ENCODE assay signal across 10 mouse cellular contexts in genomic region chr15:89498049-89498960, GRCm38 (mm10). TPM values are rescaled to one million over a fixed set of nuclear protein-coding genes. Genes with fewer than 3 reads are reported as not detected.
DNase-seq lines count a peak whose midpoint lies in the region; ATAC-seq and TF ChIP-seq lines count a peak whose summit lies in the region.
"Had no signal": no experiment of that assay in that cellular context is flagged by ENCODE, and none has a peak within 500 bp of the region (broad histone marks: within the 10 kb centered on the region; RNA-seq: fewer than 3 reads in every experiment).

No protein-coding gene starts in this region.

- no peaks in the 10 kb centered on the region for H3K9me3 ChIP-seq in kidney, embryonic 15.5 days (replicated peaks)
- H3K9me3 ChIP-seq in midbrain, embryonic 15.5 days = no peaks in the 10 kb centered on the region

- 2% methylated on average over 41 of the region's 41 CpGs for WGBS in kidney, embryonic 15.5 days
- 3% methylated on average over 41 of the region's 41 CpGs for WGBS in midbrain, embryonic 15.5 days
- 5% methylated on average over 41 of the region's 41 CpGs for WGBS in thymus, adult 2 months

- peaks cover 31% of the 10 kb centered on the region for H3K4me1 ChIP-seq in kidney, embryonic 15.5 days
- peaks cover 24% of the 10 kb centered on the region for H3K4me1 ChIP-seq in midbrain, embryonic 15.5 days
- peaks cover 12% of the 10 kb centered on the region for H3K4me1 ChIP-seq in thymus, adult 2 months (replicated peaks; ENCODE audit: control insufficient read depth, insufficient read depth, low read length)

- H3K4me2 ChIP-seq in kidney, embryonic 15.5 days = peak overlapping the region; percentile 92
- H3K4me2 ChIP-seq in midbrain, embryonic 15.5 days = peak overlapping the region; percentile 87

- peak; percentile 31 for ATAC-seq in granulocyte monocyte progenitor cell, adult 5-6 weeks (replicated peaks; ENCODE audit: poor library complexity, severe bottlenecking)
- ATAC-seq in kidney, embryonic 15.5 days (replicated peaks; ENCODE audit: low FRiP score) = 0 out of 2 replicates have a peak, but pooled peaks have one; percentile 5
- peak; percentile 32 for ATAC-seq in midbrain, embryonic 15.5 days (replicated peaks)

- peak overlapping the region; percentile 62 for H3K4me3 ChIP-seq in kidney, embryonic 15.5 days (replicated peaks)
- H3K4me3 ChIP-seq in midbrain, embryonic 15.5 days = peak overlapping the region; percentile 82
- H3K4me3 ChIP-seq in thymus, adult 2 months (ENCODE audit: control insufficient read depth, insufficient read depth, low read length) = peak overlapping the region; percentile 37

- H3K27ac ChIP-seq in kidney, embryonic 15.5 days = peak overlapping the region; percentile 64
- peak overlapping the region; percentile 82 for H3K27ac ChIP-seq in midbrain, embryonic 15.5 days
- no peak overlapping the region for H3K27ac ChIP-seq in thymus, adult 2 months (ENCODE audit: control insufficient read depth, insufficient read depth, low read length)
- H3K27ac ChIP-seq: macrophage had no signal

- H3K27me3 ChIP-seq in kidney, embryonic 15.5 days = peaks cover 43% of the 10 kb centered on the region
- H3K27me3 ChIP-seq in midbrain, embryonic 15.5 days (replicated peaks) = peaks cover 10% of the 10 kb centered on the region
- peaks cover 6% of the 10 kb centered on the region for H3K27me3 ChIP-seq in thymus, adult 2 months (ENCODE audit: control insufficient read depth, insufficient read depth, low read length)

- peak overlapping the region; percentile 69 for H3K9ac ChIP-seq in kidney, embryonic 15.5 days
- peak overlapping the region; percentile 75 for H3K9ac ChIP-seq in midbrain, embryonic 15.5 days

- TF ChIP-seq CTCF in thymus, adult 2 months (IDR thresholded peaks at IDR 0.05; ENCODE audit: borderline replicate concordance, control insufficient read depth, extremely low read depth, insufficient read depth, low read length, poor library complexity) = no peak

- no peak for TF ChIP-seq POLR2A in thymus, adult 2 months (IDR thresholded peaks at IDR 0.05; ENCODE audit: control insufficient read depth, extremely low read depth, insufficient read depth, low read length, poor library complexity)

- H3K36me3 ChIP-seq in kidney, embryonic 15.5 days = no peaks in the 10 kb centered on the region
- no peaks in the 10 kb centered on the region for H3K36me3 ChIP-seq in midbrain, embryonic 15.5 days (replicated peaks)
- no peaks in the 10 kb centered on the region for H3K36me3 ChIP-seq in thymus, adult 2 months (ENCODE audit: control insufficient read depth, insufficient read depth, low read length)

- peak; percentile 45 for DNase-seq in embryo, embryonic 10 days (ENCODE audit: low spot score)
- no peak for DNase-seq in embryo, embryonic 9.5 days (ENCODE audit: extremely low spot score)
- DNase-seq in cerebellum, adult 9-11 months = peak; percentile 78
- peak; percentile 26 for DNase-seq in liver
- DNase-seq in thymus, adult 2 months = peak; percentile 67

RNA-seq across cellular contexts. Expression of gene Shank3, which starts 1.1 kb away (rescaled TPM):
- total RNA-seq in granulocyte monocyte progenitor cell, adult 5-6 weeks (2014; fragmentation: Nextera tagmentation) = 0.34 and 0.58 TPM in 2 replicates
- total RNA-seq in granulocyte monocyte progenitor cell, adult 5-6 weeks (2017) = 0.26 and 0.47 TPM in 2 replicates
- polyA plus RNA-seq in kidney, embryonic 15.5 days (2015; fragmentation: Nextera tagmentation; extraction: Ambion mirVana) = 1.8 and 2.2 TPM in 2 replicates
- polyA plus RNA-seq in midbrain, embryonic 15.5 days (2015; fragmentation: Nextera tagmentation; extraction: Ambion mirVana) = 16.0 and 16.9 TPM in 2 replicates
- polyA plus RNA-seq in thymus, adult 2 months (2012; rRNA removed) = 6.8 and 8.2 TPM in 2 replicates
- total RNA-seq: CH12.LX had no signal
- polyA plus RNA-seq: macrophage had no signal

RNA-seq across cellular contexts. Expression of gene Arsa, which starts 21.1 kb away (rescaled TPM):
- 12.7 and 21.4 TPM in 2 replicates for total RNA-seq in granulocyte monocyte progenitor cell, adult 5-6 weeks (2014; fragmentation: Nextera tagmentation)
- total RNA-seq in granulocyte monocyte progenitor cell, adult 5-6 weeks (2017) = 8.5 and 30.3 TPM in 2 replicates
- 14.4 and 18.7 TPM in 2 replicates for polyA plus RNA-seq in kidney, embryonic 15.5 days (2015; fragmentation: Nextera tagmentation; extraction: Ambion mirVana)
- polyA plus RNA-seq in midbrain, embryonic 15.5 days (2015; fragmentation: Nextera tagmentation; extraction: Ambion mirVana) = 31.9 and 32.3 TPM in 2 replicates
- 37.9 and 43.0 TPM in 2 replicates for polyA plus RNA-seq in thymus, adult 2 months (2012; rRNA removed)

RNA-seq across cellular contexts. Expression of gene Mapk8ip2, which starts 44.6 kb away (rescaled TPM):
- total RNA-seq in granulocyte monocyte progenitor cell, adult 5-6 weeks (2014; fragmentation: Nextera tagmentation) = not detected in 2 replicates
- total RNA-seq in granulocyte monocyte progenitor cell, adult 5-6 weeks (2017) = not detected in 2 replicates
- 0.77 and 1.7 TPM in 2 replicates for polyA plus RNA-seq in kidney, embryonic 15.5 days (2015; fragmentation: Nextera tagmentation; extraction: Ambion mirVana)
- 84.8 and 88.5 TPM in 2 replicates for polyA plus RNA-seq in midbrain, embryonic 15.5 days (2015; fragmentation: Nextera tagmentation; extraction: Ambion mirVana)
- polyA plus RNA-seq in thymus, adult 2 months (2012; rRNA removed) = 0.11 and 0.13 TPM in 2 replicates
- polyA plus RNA-seq: macrophage had no signal

Comparison
In these comparisons a context has a peak if more than half of its experiments do, and no peak if none do; other contexts are left out.
1. RNA of gene Mapk8ip2, which starts 44.6 kb away (polyA plus RNA-seq): 84.8 to 88.5 TPM in midbrain, embryonic 15.5 days; 0.77 to 1.7 TPM in kidney, embryonic 15.5 days and 0.11 to 0.13 TPM in thymus, adult 2 months; every median in the first group is over 10 times any median in the second.
2. Peak in every context shown above with its lines, with median percentiles within 50 percentile points of each other: ATAC-seq and H3K4me3 ChIP-seq.